Mouse (Mus musculus): ENCODE data around the gene Esx1. TPM values are rescaled to one million over a fixed set of nuclear protein-coding genes. Genes with fewer than 3 reads are reported as not detected.

The Esx1 gene
- polyA plus RNA-seq, 1 experiment from 2014 or later = not detected

Other genes with a start within 250 kb of the Esx1 start
- not detected in 2 replicates for gene H2bfm, start 194.8 kb downstream of the Esx1 start, polyA plus RNA-seq (2014; fragmentation: Nextera tagmentation; extraction: Ambion mirVana)
- 65.5 and 66.3 TPM in 2 replicates for gene Tmsb15b2, start 146.6 kb downstream of the Esx1 start, polyA plus RNA-seq (2014; fragmentation: Nextera tagmentation; extraction: Ambion mirVana)
- 6.1 and 8.1 TPM in 2 replicates for gene Tmsb15l, start 145.2 kb downstream of the Esx1 start, polyA plus RNA-seq (2014; fragmentation: Nextera tagmentation; extraction: Ambion mirVana)
- gene Tmsb15b1, start 145.2 kb downstream of the Esx1 start, polyA plus RNA-seq (2014; fragmentation: Nextera tagmentation; extraction: Ambion mirVana) = 21.1 and 24.1 TPM in 2 replicates
- 43.4 and 45.2 TPM in 2 replicates for gene Zcchc18, start 128.9 kb downstream of the Esx1 start, polyA plus RNA-seq (2014; fragmentation: Nextera tagmentation; extraction: Ambion mirVana)
- gene Slc25a53, start 83.8 kb downstream of the Esx1 start, polyA plus RNA-seq (2014; fragmentation: Nextera tagmentation; extraction: Ambion mirVana) = 12.7 TPM in 2 replicates
- gene Fam199x, start 72.5 kb downstream of the Esx1 start, polyA plus RNA-seq (2014; fragmentation: Nextera tagmentation; extraction: Ambion mirVana) = 18.6 and 19.4 TPM in 2 replicates